Mouse (Mus musculus) thymus, adult 2 months (tissue): ENCODE results near the gene Dach1.

Experiments used
- CTCF ChIP-seq: fragments of 200-500 bp; IDR thresholded peaks from 2 replicates; pipeline ENCODE4 v1.5.1; 2012; ENCODE audit warnings: mild to moderate bottlenecking, control low read depth, low read length, moderate library complexity, borderline replicate concordance; ENCODE audit not compliant: control insufficient read depth, poor library complexity, insufficient read depth; ENCODE audit errors: extremely low read depth
- POLR2A ChIP-seq: fragments of 200-500 bp; IDR thresholded peaks from 2 replicates; pipeline ENCODE4 v1.6.1; 2012; ENCODE audit warnings: mild to moderate bottlenecking, low read length, control low read depth, moderate library complexity; ENCODE audit not compliant: control insufficient read depth, poor library complexity, insufficient read depth; ENCODE audit errors: extremely low read depth

GRCm38 (mm10) chr14:97983251-97983650 is 186.3 kb downstream of the Dach1 start:
- TF ChIP-seq POLR2A: no peak
- TF ChIP-seq CTCF: no peak
